Mouse (Mus musculus) thymus, postnatal 0 days (tissue): ENCODE data around the gene Ptprg. TPM values are rescaled to one million over a fixed set of nuclear protein-coding genes. Genes with fewer than 3 reads are reported as not detected.
A peak's percentile ranks its signal among the peaks of the same experiment; 100 is the strongest.

ENCODE experiments used
- DNase-seq: peaks from one replicate; pipeline ENCODE4 v3.0.0-alpha.2; 2015; ENCODE audit warnings: low spot score
- polyA plus RNA-seq: library from polyadenylated mRNA; unstranded; fragments of >200 nt; fragmentation: Nextera tagmentation; extraction: Ambion mirVana; gene quantifications from 2 replicates; pipeline ENCODE4 v1.2.1, GENCODE M21; 2015

Gene Ptprg
- polyA plus RNA-seq, 1 experiment from 2014 or later: 5.3 TPM

DNA sequence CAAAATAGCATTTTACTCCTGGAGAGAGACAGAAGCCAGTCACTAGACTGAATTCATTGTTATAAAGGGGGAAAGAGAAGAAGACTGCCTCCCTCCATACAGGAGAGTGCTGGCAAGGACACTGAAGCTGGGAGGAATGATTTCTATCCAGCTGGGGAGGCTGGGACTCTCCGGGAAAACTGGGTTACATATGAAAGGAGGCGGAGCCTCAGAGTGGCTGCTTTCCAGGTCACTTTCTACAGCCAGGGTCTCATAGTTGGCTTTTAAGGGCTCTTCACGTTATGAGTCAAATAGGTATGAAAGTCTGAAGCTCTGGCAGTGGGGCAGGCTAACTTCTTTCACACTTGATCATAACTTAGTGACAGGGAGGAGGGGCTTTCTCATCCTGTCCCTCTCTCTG, 129.1 kb downstream of the Ptprg start:
- no peak for DNase-seq

DNA sequence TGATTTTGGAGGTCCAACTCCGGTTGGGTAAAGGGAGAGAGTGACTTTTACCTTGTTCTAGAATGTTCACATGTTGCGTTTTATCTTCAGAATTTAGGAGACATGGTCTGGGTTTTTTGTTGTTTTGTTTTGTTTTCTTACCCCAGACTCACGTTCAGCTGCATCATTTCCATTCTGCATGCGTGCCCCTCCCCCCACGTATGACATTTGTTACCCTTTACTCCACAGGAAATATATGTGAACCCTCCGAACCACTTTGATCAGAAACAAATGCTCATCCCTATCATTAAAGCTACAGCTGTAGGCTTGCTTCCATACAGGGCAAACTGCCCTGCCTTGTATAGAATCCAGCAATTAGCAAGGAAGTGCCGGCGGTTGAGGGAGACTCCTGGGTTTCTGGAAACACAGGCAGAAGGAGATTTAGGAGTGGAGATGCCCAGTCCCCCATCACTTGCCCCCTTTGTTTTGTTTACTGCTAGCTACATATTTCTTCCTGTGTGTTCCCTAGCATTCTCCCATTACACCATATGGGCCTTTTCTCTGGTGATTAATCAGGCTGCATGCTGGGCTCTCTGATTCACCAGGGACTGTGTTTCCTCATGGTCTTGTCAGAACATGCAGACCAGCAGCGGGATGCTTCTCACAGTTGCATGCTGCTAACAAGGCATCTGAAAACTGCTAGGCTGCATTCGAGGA, 130.2 kb downstream of the Ptprg start:
- DNase-seq: no peak

DNA sequence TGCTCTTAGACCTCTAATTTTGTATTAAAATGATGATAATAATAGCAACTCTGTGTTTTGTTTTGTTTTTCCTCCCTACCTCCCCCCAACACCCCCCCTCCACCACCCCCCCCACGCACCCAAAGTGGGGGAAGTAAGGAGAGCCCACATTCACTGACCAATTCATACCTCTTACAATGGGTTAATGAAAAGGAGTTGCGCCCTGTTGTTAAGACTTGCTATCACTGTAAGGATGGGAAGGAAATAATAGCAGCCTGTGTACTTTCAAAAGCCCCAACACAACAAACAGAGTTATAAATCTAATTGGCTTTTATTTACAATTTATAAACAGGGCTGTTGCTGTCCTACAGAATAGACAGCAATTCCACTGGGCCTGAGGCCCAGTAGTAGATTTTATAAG, 130.8 kb downstream of the Ptprg start:
- DNase-seq: no peak

DNA sequence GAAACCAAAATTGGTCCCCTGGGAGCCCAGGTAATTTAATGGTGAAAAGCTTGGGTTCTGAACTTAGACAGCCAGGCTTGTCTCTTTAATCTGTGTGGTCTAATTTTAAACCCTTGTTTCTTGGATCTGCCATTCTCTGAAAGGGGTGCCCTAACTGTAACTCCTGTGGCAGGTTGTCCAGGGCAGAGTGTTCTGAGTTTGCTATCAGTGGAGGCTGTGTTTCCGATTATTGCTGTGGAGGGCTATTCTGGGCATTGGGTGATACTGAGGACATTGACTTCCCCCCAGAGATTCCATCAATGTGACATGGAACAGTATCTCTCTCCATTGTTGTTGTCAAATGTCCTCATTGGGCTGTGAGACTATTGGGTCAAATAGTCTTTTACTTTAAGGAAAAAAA, 134.2 kb downstream of the Ptprg start:
- DNase-seq: no peak

DNA sequence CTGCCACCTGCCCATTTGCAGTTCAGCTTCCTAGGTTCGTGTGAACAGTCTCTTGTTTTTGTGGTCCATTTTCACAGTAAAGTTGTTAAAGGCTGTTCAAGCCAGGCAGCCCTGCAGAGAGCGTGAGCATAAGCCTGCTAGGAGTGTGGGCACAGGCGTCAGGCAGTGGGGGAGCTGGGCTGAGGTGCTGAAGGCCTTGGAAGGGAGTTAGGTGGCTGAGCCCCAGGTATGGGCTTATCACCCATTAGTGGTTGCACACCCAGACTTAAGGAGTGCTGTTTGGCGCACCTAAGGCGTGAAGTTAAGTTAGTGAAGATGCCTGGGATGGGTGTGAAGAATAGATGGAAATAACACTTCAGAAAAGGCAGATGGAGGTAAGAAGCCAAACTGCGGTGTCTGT, 134.8 kb downstream of the Ptprg start:
- DNase-seq: no peak

DNA sequence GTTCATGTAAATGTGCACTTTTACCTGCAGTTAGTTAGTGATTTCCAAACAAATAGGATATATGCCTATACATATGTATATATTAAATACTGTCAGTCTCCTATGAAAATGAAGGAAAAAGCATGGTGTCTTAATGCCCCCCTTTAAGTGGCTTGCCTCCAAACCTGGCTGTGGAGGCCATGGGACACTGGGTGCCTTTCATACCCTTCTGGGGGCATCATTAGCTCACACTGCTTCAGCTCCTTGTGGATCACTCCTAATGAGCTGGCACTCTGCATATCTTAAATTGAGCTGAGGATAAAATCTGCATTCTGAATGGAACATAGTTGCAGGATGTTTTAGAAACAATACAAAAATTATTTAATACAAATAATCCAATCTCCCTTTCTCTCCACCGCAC, 136.7 kb downstream of the Ptprg start:
- no peak for DNase-seq

DNA sequence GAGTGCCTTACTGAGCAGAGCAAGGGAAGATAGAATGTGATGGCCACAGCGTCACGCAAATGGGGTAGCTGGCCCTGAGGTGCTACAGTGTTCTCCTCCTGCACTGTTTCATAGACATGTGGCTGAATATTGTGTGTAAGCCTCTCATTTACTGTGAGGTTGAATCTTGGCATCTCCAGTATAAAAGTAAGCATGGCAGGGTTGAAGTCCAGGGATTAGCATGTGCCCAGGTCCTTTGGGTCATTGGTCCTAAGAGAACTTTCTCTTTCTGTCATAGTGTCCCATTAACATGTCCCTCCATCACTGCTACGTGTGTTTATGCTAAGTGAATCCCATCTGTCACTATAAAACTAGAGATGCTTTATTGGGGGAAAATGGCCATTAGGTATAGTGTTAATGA, 138.2 kb downstream of the Ptprg start:
- DNase-seq: no peak

DNA sequence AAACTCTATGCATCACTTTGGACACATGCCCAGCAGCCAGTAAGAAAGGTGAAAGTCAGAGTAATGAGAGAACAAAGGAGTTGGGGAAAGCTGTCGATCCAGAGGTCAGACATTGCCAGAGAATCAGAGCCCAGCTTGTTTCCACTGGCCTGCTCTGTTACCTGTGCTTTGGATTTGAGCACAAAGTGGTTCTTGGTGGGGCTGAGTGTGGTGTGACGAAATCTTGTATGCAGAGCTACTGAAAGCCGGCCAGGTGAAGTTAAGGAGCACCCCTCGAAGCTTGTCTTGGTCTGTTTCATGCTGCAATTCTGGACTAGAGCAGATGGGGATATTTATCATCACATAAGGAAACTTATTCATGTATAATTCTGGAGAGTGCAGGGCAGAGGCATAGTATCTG, 145.5 kb downstream of the Ptprg start:
- DNase-seq: peak; percentile 3

DNA sequence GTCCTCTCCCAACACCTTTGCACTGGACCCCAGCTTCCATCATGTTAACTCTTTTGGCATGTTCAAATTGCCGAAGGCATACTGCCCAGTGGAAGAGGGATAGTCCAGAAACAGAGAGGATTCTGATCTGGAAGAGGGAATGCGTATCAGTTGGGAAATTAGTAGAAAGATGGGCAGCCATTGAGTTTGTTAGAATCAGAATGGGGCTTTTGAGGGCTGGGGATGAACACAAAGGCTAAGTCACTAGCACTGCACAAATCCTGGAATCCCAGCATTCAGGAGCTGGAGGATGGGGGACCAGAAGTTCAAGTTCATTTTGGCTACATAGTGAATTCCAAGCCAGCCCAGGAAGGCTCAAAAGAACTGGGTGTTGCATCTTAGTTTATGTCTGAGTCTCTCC, 146.3 kb downstream of the Ptprg start:
- DNase-seq: no peak

DNA sequence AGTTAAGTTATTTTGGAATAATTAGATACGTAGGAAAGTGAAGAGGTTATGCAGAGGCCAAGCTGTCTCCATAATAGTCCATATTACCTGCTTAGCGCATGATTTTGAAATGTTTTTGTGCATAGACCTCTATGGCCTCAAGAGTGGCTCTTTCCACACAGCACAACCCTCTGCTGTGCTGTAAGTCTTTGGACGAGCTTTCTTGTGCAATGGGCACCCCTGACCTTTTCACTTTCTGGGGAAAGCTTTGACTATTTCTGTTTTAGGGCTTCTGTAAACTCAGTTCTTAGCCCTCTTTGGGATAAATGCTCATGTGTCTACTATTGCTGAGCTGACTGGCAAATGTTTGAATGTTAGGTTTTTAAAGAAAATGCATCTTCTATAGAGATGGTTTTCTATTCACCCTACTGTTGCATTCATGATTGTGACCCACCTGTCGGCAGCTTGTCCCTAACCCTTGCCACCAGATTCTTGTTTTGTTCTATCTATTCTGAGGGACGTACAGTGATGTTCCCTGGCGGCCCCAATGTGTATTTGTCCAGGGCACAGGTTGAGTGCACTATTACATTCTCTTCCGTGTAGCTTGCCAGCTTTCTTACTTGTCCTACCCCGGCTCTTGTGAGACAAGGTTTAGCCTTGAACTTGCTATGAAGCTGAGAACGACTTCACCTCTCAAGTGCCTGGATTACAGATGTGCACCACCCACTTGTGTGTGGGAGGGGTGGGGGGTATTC, 148.4 kb downstream of the Ptprg start:
- DNase-seq: no peak

DNA sequence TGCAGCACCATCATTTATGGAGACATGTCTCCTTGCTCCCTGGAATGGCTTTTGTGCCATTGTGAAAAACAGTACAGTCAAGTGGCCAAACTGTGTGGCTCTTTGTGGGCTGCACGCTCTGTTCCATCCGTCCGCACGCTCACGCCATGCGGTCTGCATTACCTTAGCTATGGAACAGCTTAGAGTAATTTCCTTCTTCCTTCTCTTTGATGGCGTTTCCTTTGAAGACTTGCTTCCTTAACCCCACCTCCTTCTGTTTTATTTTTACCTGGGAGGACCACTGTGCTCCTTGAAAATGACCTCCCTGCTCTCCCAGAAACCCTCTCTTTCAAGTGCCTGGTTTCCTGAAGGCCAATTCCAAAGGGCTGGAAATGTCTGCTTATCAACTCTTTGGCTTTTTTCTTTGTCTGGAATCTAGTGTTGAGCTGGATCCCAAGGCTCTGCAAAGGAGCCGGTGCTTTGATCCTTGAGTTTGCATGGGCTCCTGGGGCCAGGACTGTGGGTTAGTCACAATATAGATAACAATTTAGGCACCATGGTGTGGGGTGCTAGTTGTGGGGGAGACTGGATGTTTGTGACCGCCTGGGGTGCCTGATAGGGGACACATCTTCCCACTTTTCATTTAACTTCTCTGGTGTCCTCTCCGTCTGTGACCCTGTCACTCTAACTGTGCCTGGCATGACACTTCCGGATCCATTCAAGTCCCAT, 149.6 kb downstream of the Ptprg start:
- no peak for DNase-seq

DNA sequence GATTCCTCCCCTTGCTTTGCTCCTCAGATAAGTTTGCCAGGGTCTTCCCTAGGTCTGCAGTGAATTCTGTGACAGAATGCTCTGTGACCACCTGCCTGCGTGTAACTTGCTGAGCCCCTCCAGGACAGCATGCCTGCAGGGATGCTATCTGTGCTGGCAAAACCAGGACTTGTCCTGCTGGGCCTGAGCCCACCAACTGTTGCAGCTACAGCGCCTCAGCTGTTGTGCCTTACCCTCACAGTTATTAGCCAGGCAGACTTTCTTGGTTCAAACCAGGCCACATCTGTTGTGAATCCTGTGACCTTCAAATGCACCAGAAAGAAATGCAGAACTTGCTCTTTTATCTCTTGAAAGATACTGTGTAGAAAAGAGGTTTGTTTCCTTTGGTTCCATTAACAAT, 151.5 kb downstream of the Ptprg start:
- DNase-seq: no peak

DNA sequence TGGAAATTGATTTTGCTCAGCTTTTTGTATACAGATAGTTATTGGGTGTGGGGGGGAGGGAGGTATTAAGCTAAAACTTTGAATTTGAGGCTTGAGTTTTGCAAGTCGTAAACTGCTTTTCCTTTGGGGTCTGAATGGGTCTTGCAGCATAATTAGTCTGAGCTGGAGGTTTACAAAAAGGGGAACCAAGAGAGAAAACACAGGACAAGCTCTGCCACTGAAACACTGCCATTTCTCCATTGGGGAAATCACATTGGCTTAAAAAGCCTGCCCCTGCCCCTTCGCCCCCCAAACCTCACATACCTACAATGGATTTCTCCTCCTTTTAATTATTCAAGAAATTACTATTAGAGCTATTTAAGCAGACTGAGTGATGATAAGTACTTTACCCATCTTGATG, 156.0 kb downstream of the Ptprg start:
- DNase-seq: no peak

DNA sequence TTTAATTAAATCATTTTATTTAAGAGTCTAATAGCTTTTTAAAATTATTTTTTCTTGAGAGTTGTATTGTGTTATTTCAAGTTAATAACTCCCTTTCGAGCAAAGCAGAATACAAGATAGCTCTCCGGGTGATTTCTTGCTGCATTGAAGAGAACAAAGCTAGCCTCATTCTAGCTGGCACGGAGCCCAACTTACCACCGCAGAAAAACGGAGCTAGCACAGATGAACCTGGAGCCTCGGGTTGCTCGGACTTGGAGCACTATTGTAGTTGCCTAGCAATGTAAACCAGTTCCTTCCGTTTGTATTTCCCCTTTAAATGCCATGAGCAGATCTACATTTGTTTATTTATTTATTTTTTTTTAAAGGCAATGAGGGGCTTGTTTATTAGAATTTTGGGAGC, 156.5 kb downstream of the Ptprg start:
- DNase-seq: no peak

DNA sequence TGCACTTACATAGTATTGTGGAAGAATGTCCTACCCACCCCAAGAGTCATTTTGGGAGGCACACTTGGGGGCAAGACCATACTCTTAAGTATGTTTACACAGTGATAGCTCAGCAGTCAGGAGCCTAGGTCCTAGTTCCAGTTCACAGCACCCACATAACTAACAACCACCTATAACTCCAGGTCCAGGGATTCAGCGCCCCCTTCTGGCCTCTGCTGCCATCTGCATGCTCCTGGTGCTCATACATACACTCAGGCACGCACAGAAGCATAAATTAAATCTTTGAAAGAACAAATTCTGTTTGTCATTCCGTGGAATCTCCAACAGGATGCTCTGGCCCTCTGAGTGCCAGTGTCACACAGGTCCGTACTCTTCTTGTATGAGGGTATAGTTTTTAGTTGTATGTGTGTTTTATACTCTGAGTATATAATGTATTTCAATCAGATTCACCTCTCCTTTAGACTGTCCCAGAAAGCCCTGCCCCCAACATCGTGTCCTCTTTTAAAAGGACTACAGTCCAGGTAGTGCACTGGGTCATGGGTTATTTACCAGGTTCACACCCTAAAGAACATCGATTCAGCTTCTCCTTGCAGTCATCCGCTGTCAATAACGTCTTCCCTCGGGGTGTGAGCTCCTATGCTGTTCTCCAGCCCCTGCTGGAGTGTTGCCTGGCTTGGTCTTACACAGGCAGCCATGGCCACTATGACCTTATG, 157.2 kb downstream of the Ptprg start:
- DNase-seq: no peak

DNA sequence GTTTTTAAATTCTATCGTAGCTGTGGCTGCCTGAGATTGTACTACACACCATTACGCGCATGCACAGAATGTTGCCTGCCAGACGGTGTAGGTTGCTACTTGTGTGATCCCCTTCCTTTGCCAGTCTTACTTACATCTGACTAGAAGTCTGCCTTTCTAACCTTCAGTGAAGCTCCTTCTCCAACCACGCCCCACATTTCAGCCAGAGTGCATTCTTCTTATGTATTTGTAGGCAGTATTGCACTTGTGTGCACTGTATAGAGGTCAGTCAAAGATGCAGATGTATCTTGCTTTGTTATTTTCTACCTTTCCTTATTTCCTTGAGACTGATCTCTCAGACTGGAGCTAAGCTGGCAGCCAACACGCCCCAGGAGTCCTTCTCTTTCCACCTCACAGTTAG, 158.8 kb downstream of the Ptprg start:
- DNase-seq: no peak

DNA sequence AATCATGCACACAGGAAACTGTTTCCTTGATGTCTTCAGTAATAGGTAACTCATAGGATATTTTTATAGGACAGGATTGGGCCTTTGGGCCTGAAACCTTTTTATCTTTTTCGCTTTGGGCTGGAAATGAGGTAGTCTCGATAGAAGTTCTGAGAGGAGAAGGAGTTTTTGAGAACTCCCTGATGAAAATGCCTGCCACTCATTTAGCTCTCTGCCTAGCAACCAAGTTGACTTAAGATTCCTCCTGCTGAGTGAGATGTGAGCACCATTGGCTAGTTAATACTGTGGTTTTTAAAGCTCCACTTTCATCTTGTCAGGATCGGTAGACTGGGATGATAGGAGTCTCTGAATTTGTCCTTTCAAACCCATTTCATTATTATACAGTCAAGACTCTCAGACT, 162.9 kb downstream of the Ptprg start:
- DNase-seq: no peak

DNA sequence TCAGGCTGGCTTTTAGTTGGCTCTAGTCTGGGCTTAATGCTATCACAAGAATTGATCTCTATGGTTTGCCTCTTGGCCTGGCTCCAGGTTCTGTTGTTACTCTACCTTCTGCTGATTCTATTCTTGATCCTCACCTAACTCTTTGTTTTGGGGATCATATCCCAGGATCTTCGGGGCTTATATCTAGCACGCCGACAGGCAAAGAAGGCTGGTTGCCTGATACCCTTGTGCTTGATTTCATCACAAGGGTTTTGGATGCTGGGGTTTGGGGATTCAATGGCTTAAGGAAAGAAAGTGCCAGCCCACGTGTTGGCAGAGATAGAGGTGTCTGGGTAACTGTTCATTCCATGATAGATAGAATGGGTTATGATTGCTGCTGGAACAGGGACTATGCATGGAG, 164.9 kb downstream of the Ptprg start:
- DNase-seq: no peak

DNA sequence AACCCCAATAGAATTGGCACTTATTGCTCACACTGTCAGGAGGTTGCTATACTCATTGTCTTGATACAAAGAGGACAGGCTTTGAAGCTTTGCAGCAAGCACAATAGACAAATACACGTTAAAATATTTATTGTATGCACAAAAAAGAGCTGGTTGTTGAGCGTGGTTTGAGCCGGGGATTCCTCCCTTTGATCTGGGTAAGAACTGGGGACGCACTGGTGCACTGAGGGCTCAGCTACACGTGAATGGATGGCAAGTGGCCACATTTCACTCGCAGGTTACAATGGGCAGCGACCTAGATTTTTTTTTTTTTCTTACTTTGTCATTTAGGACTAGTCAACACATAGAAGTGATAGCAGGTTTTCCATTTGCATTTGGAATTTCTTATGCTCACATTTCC, 165.9 kb downstream of the Ptprg start:
- DNase-seq: no peak

DNA sequence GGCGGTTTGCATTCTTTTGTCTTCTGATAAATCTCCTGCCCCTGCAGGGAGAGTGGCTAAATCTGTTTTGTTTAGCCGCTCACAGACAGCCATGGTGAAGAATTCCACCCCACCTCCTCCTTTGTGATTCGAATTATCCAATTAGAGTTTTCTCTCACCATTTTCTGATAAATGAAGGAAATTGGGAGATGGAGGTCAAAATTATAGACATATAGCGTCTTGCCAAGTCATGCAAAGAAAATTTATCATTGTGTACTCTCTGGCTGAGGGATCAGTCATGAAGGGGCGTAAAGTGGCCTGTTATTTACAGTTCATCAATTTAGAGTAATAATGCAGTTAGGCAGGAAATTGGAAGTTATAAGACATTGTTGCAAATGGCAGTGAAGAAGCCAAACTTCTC, 168.8 kb downstream of the Ptprg start:
- no peak for DNase-seq

DNA sequence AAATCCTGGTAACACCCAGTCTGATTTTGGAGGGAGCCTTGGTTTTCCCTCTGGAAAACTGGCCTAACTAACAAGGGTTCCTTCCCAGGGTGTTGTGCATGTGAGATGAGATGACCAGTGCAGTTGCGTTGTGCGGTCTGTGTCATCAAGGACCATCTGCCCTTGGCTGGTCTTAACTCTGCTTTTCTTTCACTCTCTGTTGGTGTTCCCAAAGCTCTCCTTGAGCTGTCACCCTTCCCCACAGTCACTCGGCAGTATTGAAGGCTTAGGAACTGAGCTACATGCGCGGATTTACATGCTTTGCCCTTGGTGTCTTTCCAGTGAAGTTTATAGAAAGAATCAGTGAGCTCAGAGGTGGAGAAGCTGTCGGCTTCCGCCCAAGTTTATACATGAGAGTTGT, 170.5 kb downstream of the Ptprg start:
- no peak for DNase-seq
